Mouse (Mus musculus) embryonic facial prominence, embryonic 10.5 days (tissue): Measurements from ENCODE around the gene Ppp2r3a. TPM values are rescaled to one million over a fixed set of nuclear protein-coding genes. Genes with fewer than 3 reads are reported as not detected.

ENCODE experiments used
- DNase-seq: peaks from one replicate; pipeline ENCODE4 v3.0.0-alpha.2; 2017; ENCODE audit warnings: low spot score
- H3K27ac ChIP-seq: fragments of 300-500 bp; sonication (generic); replicated peaks from 2 replicates; pipeline ENCODE4 v1.5.1; 2016; ENCODE audit warnings: mild to moderate bottlenecking
- H3K27me3 ChIP-seq: fragments of 300-500 bp; sonication (generic); replicated peaks from 2 replicates; pipeline ENCODE4 v1.6.1; 2016; ENCODE audit warnings: low read depth, mild to moderate bottlenecking; ENCODE audit not compliant: poor library complexity, severe bottlenecking
- H3K36me3 ChIP-seq: fragments of 300-500 bp; sonication (generic); replicated peaks from 2 replicates; pipeline ENCODE4 v1.6.1; 2016; ENCODE audit warnings: mild to moderate bottlenecking, moderate library complexity
- H3K4me1 ChIP-seq: fragments of 300-500 bp; sonication (generic); 2 replicates; pipeline ENCODE4 v1.6.1; 2016
- H3K4me3 ChIP-seq: fragments of 300-500 bp; sonication (generic); 2 replicates; pipeline ENCODE4 v1.5.1; 2016; ENCODE audit warnings: mild to moderate bottlenecking, moderate library complexity
- H3K9me3 ChIP-seq: fragments of 300-500 bp; sonication (generic); 2 replicates; pipeline ENCODE4 v1.6.1; 2016; ENCODE audit warnings: mild to moderate bottlenecking
- WGBS: fragments of 180-500 bp; shearing (Covaris S2); methylation state at CpG from one replicate; pipeline ENCODE4 v1.1.7; 2016; 5-methylcytosine and 5-hydroxymethylcytosine counted together
- polyA plus RNA-seq: library from polyadenylated mRNA; unstranded; fragments of >200 nt; fragmentation: Nextera tagmentation; extraction: Ambion mirVana; gene quantifications from 2 replicates; pipeline ENCODE4 v1.2.1, GENCODE M21; 2016

The Ppp2r3a gene
- polyA plus RNA-seq, 1 experiment from 2014 or later: 10.9 TPM

DNA sequence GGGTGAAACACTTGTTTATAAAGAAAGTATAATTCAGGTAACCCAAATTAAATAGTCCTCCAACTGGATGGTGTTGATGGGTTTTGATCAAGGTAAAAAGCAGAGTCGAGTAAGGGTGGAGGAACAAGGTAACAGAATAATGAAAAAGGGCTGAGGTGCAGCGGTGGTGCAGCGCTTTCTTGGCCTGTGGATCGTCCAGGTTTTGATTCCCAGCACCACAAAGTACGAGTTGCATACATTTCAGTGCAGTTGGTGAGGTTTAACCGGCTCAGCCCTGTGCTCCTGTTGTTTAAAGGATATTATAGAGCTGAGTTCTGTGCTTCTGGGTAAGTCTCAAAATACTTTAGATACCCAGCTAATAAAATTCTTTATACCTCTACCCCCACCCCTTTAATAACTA is 145.9 kb downstream of the Ppp2r3a start:
- no peaks in the 10 kb centered on the region for H3K4me1 ChIP-seq
- H3K27ac ChIP-seq: no peak overlapping the region
- no peaks in the 10 kb centered on the region for H3K9me3 ChIP-seq
- H3K36me3 ChIP-seq: peaks cover 42% of the 10 kb centered on the region
- no peak overlapping the region for H3K4me3 ChIP-seq
- DNase-seq: no peak
- WGBS: 94% methylated on average over 6 of the region's 6 CpGs
- H3K27me3 ChIP-seq: no peaks in the 10 kb centered on the region

- no peak overlapping the region for H3K4me3 ChIP-seq
- no peaks in the 10 kb centered on the region for H3K9me3 ChIP-seq
- H3K27me3 ChIP-seq: no peaks in the 10 kb centered on the region
- H3K4me1 ChIP-seq: no peaks in the 10 kb centered on the region
- no peak overlapping the region for H3K27ac ChIP-seq
- H3K36me3 ChIP-seq: peaks cover 48% of the 10 kb centered on the region
- DNase-seq: no peak
- 89% methylated on average over 11 of the region's 11 CpGs for WGBS
Observed at GRCm38 (mm10) chr9:101104931-101105330, 146.7 kb downstream of the Ppp2r3a start.

DNA sequence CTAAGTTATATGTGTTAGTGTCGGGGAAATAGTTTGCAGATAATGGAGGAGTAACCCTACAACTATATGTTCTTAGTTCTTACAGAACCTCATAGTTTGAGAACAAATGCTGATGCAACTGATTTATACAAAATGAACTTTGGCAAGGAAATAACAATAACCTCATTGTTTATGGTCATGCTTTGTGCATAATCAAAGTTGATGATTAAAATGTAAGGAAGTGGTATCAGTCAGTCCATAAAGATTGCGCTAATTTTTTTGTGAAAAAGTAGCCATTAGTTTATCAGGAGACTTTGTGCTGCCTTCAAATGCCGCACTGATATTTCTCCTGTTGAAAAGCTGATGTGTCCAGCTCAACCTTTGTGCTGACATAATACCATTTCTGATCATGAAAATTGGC is 149.3 kb downstream of the Ppp2r3a start:
- no peaks in the 10 kb centered on the region for H3K4me1 ChIP-seq
- peaks cover 48% of the 10 kb centered on the region for H3K36me3 ChIP-seq
- no peak for DNase-seq
- no peak overlapping the region for H3K27ac ChIP-seq
- H3K9me3 ChIP-seq: peaks cover 4% of the 10 kb centered on the region; the same call in 1 of the 2 replicates
- WGBS: 96% methylated on average over 3 of the region's 3 CpGs
- no peaks in the 10 kb centered on the region for H3K27me3 ChIP-seq
- H3K4me3 ChIP-seq: no peak overlapping the region

DNA sequence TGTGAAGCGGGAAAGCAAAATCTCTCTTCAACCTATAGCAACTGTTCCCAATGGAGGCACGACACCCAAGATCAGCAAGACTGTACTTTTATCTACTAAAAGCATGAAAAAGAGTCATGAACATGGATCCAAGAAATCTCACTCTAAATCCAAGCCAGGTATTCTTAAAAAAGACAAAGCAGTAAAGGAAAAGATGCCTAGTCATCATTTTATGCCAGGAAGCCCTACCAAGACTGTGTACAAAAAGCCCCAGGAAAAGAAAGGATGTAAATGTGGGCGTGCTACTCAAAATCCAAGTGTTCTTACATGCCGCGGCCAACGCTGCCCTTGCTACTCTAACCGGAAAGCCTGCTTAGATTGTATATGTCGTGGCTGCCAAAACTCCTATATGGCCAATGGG is 150.0 kb downstream of the Ppp2r3a start:
- DNase-seq: no peak
- no peaks in the 10 kb centered on the region for H3K4me1 ChIP-seq
- no peak overlapping the region for H3K27ac ChIP-seq
- peaks cover 6% of the 10 kb centered on the region; the same call in 1 of the 2 replicates for H3K9me3 ChIP-seq
- H3K4me3 ChIP-seq: no peak overlapping the region
- WGBS: 95% methylated on average over 8 of the region's 8 CpGs
- H3K36me3 ChIP-seq: peaks cover 51% of the 10 kb centered on the region
- H3K27me3 ChIP-seq: no peaks in the 10 kb centered on the region

DNA sequence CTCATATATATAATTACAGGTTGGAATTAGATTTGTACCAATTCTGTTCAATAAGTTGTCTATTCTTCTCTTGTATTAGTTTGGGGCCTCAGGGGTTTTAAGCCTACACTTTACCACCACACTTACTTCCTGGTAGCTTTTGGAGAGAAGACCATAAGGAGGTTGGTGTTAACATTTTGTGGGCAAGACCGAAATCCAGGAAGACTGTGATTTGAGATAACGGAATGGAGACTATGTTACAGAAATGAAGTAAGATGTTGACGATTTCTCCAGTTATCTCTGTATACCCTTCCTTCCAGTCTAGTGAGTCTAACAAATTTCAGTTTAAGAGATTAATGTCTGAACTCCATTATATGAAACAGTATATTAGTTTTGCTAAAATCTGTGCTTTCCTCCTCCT is 151.4 kb downstream of the Ppp2r3a start:
- H3K4me3 ChIP-seq: no peak overlapping the region
- 92% methylated on average over 3 of the region's 3 CpGs for WGBS
- no peaks in the 10 kb centered on the region for H3K4me1 ChIP-seq
- DNase-seq: no peak
- peaks cover 46% of the 10 kb centered on the region for H3K36me3 ChIP-seq
- H3K27me3 ChIP-seq: no peaks in the 10 kb centered on the region
- peaks cover 6% of the 10 kb centered on the region; the same call in 1 of the 2 replicates for H3K9me3 ChIP-seq
- H3K27ac ChIP-seq: no peak overlapping the region

DNA sequence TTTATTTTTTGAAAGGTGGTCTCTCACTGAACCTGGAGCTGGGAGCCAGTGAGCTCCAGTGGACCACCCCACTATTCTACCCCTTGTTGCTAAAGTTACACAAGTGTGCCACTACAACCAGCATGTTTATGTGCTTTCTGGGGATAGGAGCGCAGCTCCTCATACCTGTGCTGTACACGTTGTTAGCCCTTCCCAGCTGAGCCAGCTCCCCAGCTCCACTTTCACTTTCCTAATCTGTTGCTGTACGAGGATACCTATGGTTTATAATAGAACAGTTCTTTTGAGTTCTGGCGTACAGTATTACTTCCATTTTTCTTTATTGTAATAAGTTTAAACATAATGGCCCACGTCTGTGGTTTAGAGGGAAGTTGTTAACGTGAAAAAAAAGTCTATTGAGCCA is 152.2 kb downstream of the Ppp2r3a start:
- H3K4me3 ChIP-seq: no peak overlapping the region
- no peak overlapping the region for H3K27ac ChIP-seq
- H3K9me3 ChIP-seq: peaks cover 6% of the 10 kb centered on the region; the same call in 1 of the 2 replicates
- DNase-seq: no peak
- H3K4me1 ChIP-seq: no peaks in the 10 kb centered on the region
- no peaks in the 10 kb centered on the region for H3K27me3 ChIP-seq
- peaks cover 46% of the 10 kb centered on the region for H3K36me3 ChIP-seq
- 93% methylated on average over 6 of the region's 6 CpGs for WGBS

- H3K27ac ChIP-seq: no peak overlapping the region
- 68% methylated on average over 1 of the region's 1 CpGs for WGBS
- peaks cover 41% of the 10 kb centered on the region for H3K36me3 ChIP-seq
- no peaks in the 10 kb centered on the region for H3K4me1 ChIP-seq
- H3K9me3 ChIP-seq: peaks cover 9% of the 10 kb centered on the region
- H3K4me3 ChIP-seq: no peak overlapping the region
- no peaks in the 10 kb centered on the region for H3K27me3 ChIP-seq
- DNase-seq: no peak
Observed at GRCm38 (mm10) chr9:101097542-101097941, 154.1 kb downstream of the Ppp2r3a start.

DNA sequence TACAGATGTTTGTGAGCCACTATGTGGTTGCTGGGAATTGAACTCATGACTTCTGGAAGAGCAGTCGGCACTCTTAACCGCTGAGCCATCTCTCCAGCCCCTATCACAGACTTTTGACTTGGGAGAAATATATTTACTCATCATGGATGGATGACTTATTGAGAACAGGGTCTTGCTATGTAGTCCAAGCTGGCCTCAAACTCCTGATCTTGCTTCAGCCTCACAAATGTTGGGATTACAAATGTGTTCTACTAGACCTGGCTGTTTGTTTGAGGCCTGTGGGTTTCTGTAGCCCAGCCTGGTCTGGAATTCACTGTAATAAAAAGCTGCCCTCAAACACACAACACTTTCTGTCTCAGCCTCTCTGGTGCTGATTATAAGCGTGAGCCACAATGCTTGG is 155.1 kb downstream of the Ppp2r3a start:
- Histone ChIP-seq H3K36me3 (peaks cover 34% of the 10 kb centered on the region), H3K4me1 (no peaks in the 10 kb centered on the region), H3K27me3 (no peaks in the 10 kb centered on the region), H3K9me3 (peaks cover 15% of the 10 kb centered on the region), H3K4me3 (no peak overlapping the region), H3K27ac (no peak overlapping the region)
- no peak for DNase-seq
- 94% methylated on average over 3 of the region's 3 CpGs for WGBS

DNA sequence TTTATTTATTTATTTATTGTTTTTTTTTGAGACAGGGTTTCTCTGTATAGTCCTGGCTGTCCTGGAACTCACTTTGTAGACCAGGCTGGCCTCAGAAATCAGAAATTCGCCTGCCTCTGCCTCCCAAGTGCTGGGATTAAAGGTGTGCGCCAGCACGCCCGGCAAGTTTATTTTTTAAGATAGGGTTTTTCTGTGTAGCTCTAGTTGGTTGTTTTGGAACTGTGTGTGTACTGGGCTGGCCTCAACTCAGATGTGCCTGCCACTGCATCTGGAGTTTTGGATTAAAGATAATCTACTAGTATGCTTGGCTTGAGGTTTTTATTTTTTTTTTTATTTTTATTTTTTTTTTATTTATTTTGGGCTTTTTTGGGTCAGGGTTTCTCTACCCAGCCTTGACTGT is 156.2 kb downstream of the Ppp2r3a start:
- H3K27me3 ChIP-seq: no peaks in the 10 kb centered on the region
- H3K4me3 ChIP-seq: no peak overlapping the region
- DNase-seq: no peak
- peaks cover 15% of the 10 kb centered on the region for H3K9me3 ChIP-seq
- H3K4me1 ChIP-seq: no peaks in the 10 kb centered on the region
- peaks cover 24% of the 10 kb centered on the region for H3K36me3 ChIP-seq
- no peak overlapping the region for H3K27ac ChIP-seq
- WGBS: 95% methylated on average over 4 of the region's 4 CpGs

DNA sequence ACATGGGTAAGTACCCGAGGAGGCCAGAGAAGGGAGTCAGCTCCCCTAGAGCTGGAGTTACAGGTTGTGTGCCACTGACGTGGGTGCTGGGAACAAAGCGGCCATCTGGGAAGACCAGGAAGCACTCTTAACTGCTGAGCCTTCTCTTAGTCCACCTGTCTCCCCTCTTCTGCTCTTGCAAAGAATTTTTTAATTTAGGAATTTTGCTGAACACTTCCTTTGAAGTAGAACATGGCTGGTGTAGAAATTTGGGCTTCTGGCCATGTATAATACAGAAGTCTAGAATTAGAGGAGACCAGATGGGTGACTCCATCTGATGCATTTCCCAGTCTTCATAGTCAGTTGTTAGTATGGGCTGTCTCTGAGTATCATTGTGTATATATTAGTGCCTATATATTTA is 167.9 kb downstream of the Ppp2r3a start:
- Histone ChIP-seq H3K36me3 (peaks cover 32% of the 10 kb centered on the region), H3K4me1 (peaks cover 14% of the 10 kb centered on the region), H3K27ac (no peak overlapping the region), H3K27me3 (no peaks in the 10 kb centered on the region), H3K4me3 (no peak overlapping the region), H3K9me3 (0 out of 2 replicates have a peak, but pooled peaks cover 3% of the 10 kb centered on the region)
- no peak for DNase-seq
- 90% methylated on average over 3 of the region's 3 CpGs for WGBS

- H3K9me3 ChIP-seq: 0 out of 2 replicates have a peak, but pooled peaks cover 3% of the 10 kb centered on the region
- H3K27me3 ChIP-seq: no peaks in the 10 kb centered on the region
- no peak overlapping the region for H3K27ac ChIP-seq
- no peak for DNase-seq
- H3K36me3 ChIP-seq: peaks cover 36% of the 10 kb centered on the region
- H3K4me1 ChIP-seq: peaks cover 38% of the 10 kb centered on the region
- no peak overlapping the region for H3K4me3 ChIP-seq
- 85% methylated on average over 3 of the region's 3 CpGs for whole genome bisulfite sequencing
Observed at GRCm38 (mm10) chr9:101080046-101080685, 171.4 kb downstream of the Ppp2r3a start.

GRCm38 (mm10) chr9:101078579-101078978 is 173.0 kb downstream of the Ppp2r3a start:
- Histone ChIP-seq H3K4me1 (peaks cover 38% of the 10 kb centered on the region), H3K4me3 (peak overlapping the region; percentile 99), H3K36me3 (peaks cover 28% of the 10 kb centered on the region), H3K27ac (no peak overlapping the region), H3K27me3 (no peaks in the 10 kb centered on the region), H3K9me3 (0 out of 2 replicates have a peak, but pooled peaks cover under 1% of the 10 kb centered on the region)
- 76% methylated on average over 4 of the region's 4 CpGs for WGBS
- DNase-seq: no peak

DNA sequence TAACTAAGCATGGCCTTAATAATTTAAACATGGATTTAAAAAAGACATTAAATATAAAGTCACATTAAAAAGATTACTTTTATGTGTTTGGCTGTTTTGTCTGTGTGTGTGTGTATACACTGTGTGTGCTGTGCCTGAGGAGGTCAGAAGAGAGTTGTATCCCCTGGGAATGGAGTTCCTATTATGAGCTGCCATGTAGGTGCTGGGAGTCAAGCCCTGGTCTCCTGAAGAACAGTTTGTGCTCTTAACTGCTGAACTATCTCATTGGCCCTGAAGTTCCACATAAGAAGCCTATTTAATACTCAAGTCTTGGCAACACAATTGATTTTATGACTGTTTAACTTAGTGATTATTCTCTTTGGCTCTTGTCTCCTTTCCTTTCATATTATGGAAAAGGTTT is 174.1 kb downstream of the Ppp2r3a start:
- no peaks in the 10 kb centered on the region for H3K9me3 ChIP-seq
- no peak overlapping the region for H3K27ac ChIP-seq
- H3K4me3 ChIP-seq: peak overlapping the region; percentile 99
- no peaks in the 10 kb centered on the region for H3K27me3 ChIP-seq
- DNase-seq: no peak
- H3K36me3 ChIP-seq: peaks cover 22% of the 10 kb centered on the region
- peaks cover 48% of the 10 kb centered on the region for H3K4me1 ChIP-seq
